Mouse (Mus musculus) liver, embryonic 14.5 days (tissue): ENCODE results near the gene Zfp644. TPM values are rescaled to one million over a fixed set of nuclear protein-coding genes. Genes with fewer than 3 reads are reported as not detected.

Source experiments
- ATAC-seq: fragments of 200-750 bp; cut with Nextera tagmentation; 2 replicates; pipeline ENCODE4 v1.8.0; 2017; ENCODE audit warnings: moderate number of reproducible peaks, mild to moderate bottlenecking, moderate library complexity; ENCODE audit not compliant: insufficient read depth
- DNase-seq, 3 experiments: peaks; one replicate each; pipeline ENCODE4 v3.0.0-alpha.2; 2012 to 2013; ENCODE audit warnings: low read depth in 3 of 3, low spot score in 3 of 3
- H3K27ac ChIP-seq: fragments of 300-500 bp; sonication (generic); 2 replicates; pipeline ENCODE4 v1.5.1; 2014; ENCODE audit warnings: moderate library complexity, mild to moderate bottlenecking, control low read depth, inconsistent platforms
- H3K27me3 ChIP-seq: fragments of 300-500 bp; sonication (generic); 2 replicates; pipeline ENCODE4 v1.6.1; 2014; ENCODE audit warnings: mild to moderate bottlenecking, low read length, moderate library complexity; ENCODE audit not compliant: control insufficient read depth, insufficient read depth
- H3K36me3 ChIP-seq: fragments of 300-500 bp; sonication (generic); replicated peaks from 2 replicates; pipeline ENCODE4 v1.6.1; 2014; ENCODE audit warnings: low read depth; ENCODE audit not compliant: control insufficient read depth, insufficient read depth
- H3K4me1 ChIP-seq, 2 experiments: fragments of 200-500 bp in 1 of 2; fragments of 300-500 bp in 1 of 2; sonication (generic) in 1 of 2; replicated peaks; 2 replicates each; pipeline ENCODE4 v1.6.1; 2012 to 2014; ENCODE audit warnings: antibody characterized with exemption in 1 of 2, inconsistent platforms in 1 of 2, low read length in 1 of 2; ENCODE audit not compliant: control insufficient read depth in 2 of 2, insufficient read depth in 2 of 2
- H3K4me2 ChIP-seq: fragments of 300-500 bp; sonication (generic); 2 replicates; pipeline ENCODE4 v1.6.1; 2014; ENCODE audit warnings: low read depth, mild to moderate bottlenecking, control low read depth, moderate library complexity
- H3K4me3 ChIP-seq, 2 experiments: fragments of 200-500 bp in 1 of 2; fragments of 300-500 bp in 1 of 2; sonication (generic) in 1 of 2; 2 replicates each; pipeline ENCODE4 v1.5.1; 2012 to 2014; ENCODE audit warnings: low read depth in 2 of 2, low read length in 2 of 2, mild to moderate bottlenecking in 2 of 2, control low read depth in 1 of 2, inconsistent platforms in 1 of 2, moderate library complexity in 1 of 2; ENCODE audit not compliant: insufficient read depth in 1 of 2
- H3K9ac ChIP-seq: fragments of 300-500 bp; sonication (generic); replicated peaks from 2 replicates; pipeline ENCODE4 v1.6.1; 2014; ENCODE audit warnings: mild to moderate bottlenecking, control low read depth, moderate library complexity
- H3K9me3 ChIP-seq: fragments of 300-500 bp; sonication (generic); 2 replicates; pipeline ENCODE4 v1.6.1; 2016; ENCODE audit warnings: low read length, mixed read lengths; ENCODE audit not compliant: control insufficient read depth
- CTCF ChIP-seq: IDR thresholded peaks from 2 replicates; pipeline ENCODE4 v1.5.1; 2016; ENCODE audit warnings: antibody characterized with exemption, low read depth, control low read depth
- EP300 ChIP-seq: IDR thresholded peaks from 2 replicates; pipeline ENCODE4 v1.6.1; 2016; ENCODE audit warnings: antibody characterized with exemption, low read depth
- WGBS: fragments of 180-500 bp; shearing (Covaris S2); extraction: QIAGEN DNeasy Blood & Tissue Kit; methylation state at CpG from one replicate; pipeline ENCODE4 v1.1.7; 2014; ENCODE audit not compliant: insufficient replicate concordance; 5-methylcytosine and 5-hydroxymethylcytosine counted together
- polyA plus RNA-seq, 2 experiments: library from polyadenylated mRNA; depleted of rRNA in 1 of 2; stranded (reverse) in 1 of 2; unstranded in 1 of 2; fragments of >200 nt; fragmentation: Nextera tagmentation in 1 of 2; extraction: Ambion mirVana in 1 of 2; gene quantifications; 2 replicates each; pipeline versions ENCODE4 v1.2.1 to v1.2.3; 2012 to 2014

Zfp644 gene
- polyA plus RNA-seq, 2 experiments, result 11.0 to 19.4 TPM

DNA sequence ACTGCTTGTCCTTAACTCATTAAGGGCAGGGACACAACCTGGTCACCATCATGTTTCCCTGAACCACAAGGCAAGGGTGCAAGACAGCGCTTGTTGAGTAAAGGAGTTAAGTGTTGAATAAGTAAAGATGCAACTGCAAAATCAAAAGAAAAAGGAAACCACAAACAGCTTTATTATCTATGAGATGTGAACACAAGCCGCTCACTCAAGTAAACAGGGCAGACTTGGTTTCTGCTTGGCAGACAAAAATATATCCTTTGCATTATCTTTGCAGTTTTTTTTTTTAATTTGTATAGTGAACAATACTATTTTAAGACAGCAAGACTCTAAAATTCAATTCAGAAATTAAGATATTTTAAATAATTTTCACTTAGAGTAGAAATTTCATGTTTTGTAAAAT is 57.5 kb downstream of the Zfp644 start:
- ATAC-seq (no peak), DNase-seq (no peak)
- H3K27me3 ChIP-seq, result no peaks in the 10 kb centered on the region
- no peaks in the 10 kb centered on the region for H3K9me3 ChIP-seq
- 58% methylated on average over 2 of the region's 2 CpGs for WGBS
- no peak overlapping the region for H3K4me3 ChIP-seq
- H3K4me1 ChIP-seq, result peaks cover 0 to 4% of the 10 kb centered on the region in 2 experiments; a peak in 1 of 4 replicates
- TF ChIP-seq EP300 (no peak), CTCF (no peak)
- peaks cover 29% of the 10 kb centered on the region for H3K36me3 ChIP-seq
- no peak overlapping the region for H3K9ac ChIP-seq
- no peak overlapping the region for H3K4me2 ChIP-seq
- no peak overlapping the region for H3K27ac ChIP-seq

- no peak for ATAC-seq
Observed at GRCm38 (mm10) chr5:106636423-106636946, 60.6 kb downstream of the Zfp644 start.

GRCm38 (mm10) chr5:106628369-106629149 is 68.5 kb downstream of the Zfp644 start:
- 75% methylated on average over 8 of the region's 8 CpGs for WGBS
- Histone ChIP-seq H3K4me2 (no peak overlapping the region), H3K27me3 (no peaks in the 10 kb centered on the region), H3K27ac (no peak overlapping the region), H3K9me3 (no peaks in the 10 kb centered on the region), H3K4me1 (no peaks in the 10 kb centered on the region), H3K9ac (no peak overlapping the region), H3K36me3 (peaks cover 5% of the 10 kb centered on the region), H3K4me3 (no peak overlapping the region)
- no peak for ATAC-seq
- no peak for DNase-seq
- no peak for TF ChIP-seq CTCF
- no peak for TF ChIP-seq EP300

More at GRCm38 (mm10) chr5:106636423-106636946, 60.6 kb downstream of the Zfp644 start:
- no peak overlapping the region for H3K4me3 ChIP-seq
- no peak for TF ChIP-seq EP300
- TF ChIP-seq CTCF, result no peak
- no peaks in the 10 kb centered on the region for H3K4me1 ChIP-seq
- no peaks in the 10 kb centered on the region for H3K27me3 ChIP-seq
- no peaks in the 10 kb centered on the region for H3K9me3 ChIP-seq
- H3K9ac ChIP-seq, result no peak overlapping the region
- H3K4me2 ChIP-seq, result no peak overlapping the region
- no peak for DNase-seq
- 87% methylated on average over 13 of the region's 13 CpGs for WGBS
- peaks cover 34% of the 10 kb centered on the region for H3K36me3 ChIP-seq
- no peak overlapping the region for H3K27ac ChIP-seq

DNA sequence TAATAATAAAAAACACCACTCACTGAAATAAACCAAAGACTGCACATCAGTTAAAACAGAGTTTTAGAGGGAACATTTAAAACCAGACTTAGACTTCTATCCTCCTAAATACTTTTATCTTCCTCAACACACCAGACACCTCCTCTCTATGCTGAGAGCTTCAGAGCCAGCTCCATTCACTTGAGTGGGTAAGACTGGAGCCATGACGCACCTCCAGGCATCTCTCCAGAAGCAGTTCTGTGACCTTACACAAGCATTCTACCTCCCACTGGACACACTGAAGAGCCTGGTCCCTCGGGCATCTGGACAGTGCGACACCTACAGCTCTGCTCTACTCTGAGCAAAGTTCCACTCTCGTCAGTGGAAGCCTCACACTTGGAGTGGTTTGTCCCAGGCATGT is 73.8 kb downstream of the Zfp644 start:
- no peak for ATAC-seq
- no peak for DNase-seq
- no peak overlapping the region for H3K27ac ChIP-seq
- 80% methylated on average over 4 of the region's 4 CpGs for WGBS
- H3K9me3 ChIP-seq, result no peaks in the 10 kb centered on the region
- peaks cover 14% of the 10 kb centered on the region for H3K36me3 ChIP-seq
- H3K27me3 ChIP-seq, result no peaks in the 10 kb centered on the region
- H3K4me1 ChIP-seq, result no peaks in the 10 kb centered on the region
- no peak for TF ChIP-seq CTCF
- no peak for TF ChIP-seq EP300
- H3K4me3 ChIP-seq, result no peak overlapping the region
- no peak overlapping the region for H3K9ac ChIP-seq
- H3K4me2 ChIP-seq, result no peak overlapping the region

- ATAC-seq, result no peak
- DNase-seq, result no peak
- Histone ChIP-seq H3K4me1 (no peaks in the 10 kb centered on the region), H3K36me3 (peaks cover 17% of the 10 kb centered on the region), H3K9ac (no peak overlapping the region), H3K9me3 (no peaks in the 10 kb centered on the region), H3K27me3 (no peaks in the 10 kb centered on the region), H3K4me2 (no peak overlapping the region), H3K27ac (no peak overlapping the region), H3K4me3 (no peak overlapping the region)
- TF ChIP-seq EP300, result no peak
- no peak for TF ChIP-seq CTCF
- WGBS, result 86% methylated on average over 5 of the region's 5 CpGs
Observed at GRCm38 (mm10) chr5:106622193-106622592, 74.9 kb downstream of the Zfp644 start.
